Comparison of ENCODE assay signal across 21 mouse cellular contexts in genomic region chr6:49958891-49959290, GRCm38 (mm10).
DNase-seq lines count a peak whose midpoint lies in the region; ATAC-seq lines count a peak whose summit lies in the region.
"Had no signal": no experiment of that assay in that cellular context is flagged by ENCODE, and none has a peak within 500 bp of the region (broad histone marks: within the 10 kb centered on the region; RNA-seq: fewer than 3 reads in every experiment).

No protein-coding gene starts in this region.

- no peak for DNase-seq in frontal cortex, postnatal 25 days (ENCODE audit: low spot score in 2 of 2)
- peak; percentile 51 for DNase-seq in heart, adult 11 months
- no peak for DNase-seq in heart, postnatal 14 days
- DNase-seq in right cerebral cortex, adult 18-20 months: peak; percentile 10
- DNase-seq in right cerebral cortex, postnatal 10 days (ENCODE audit: low spot score in 2 of 2): no peak
- DNase-seq in brain, adult 2 months (ENCODE audit: low read depth, low spot score): peak; percentile 22
- no peak for DNase-seq in testis, postnatal 10 days (ENCODE audit: low spot score)
- DNase-seq: adrenal gland, adult 2 months; adrenal gland, adult 8-10 months; adrenal gland, postnatal 10 days; adrenal gland, postnatal 14 days; adrenal gland, postnatal 25 days; adrenal gland, postnatal 36 days; B cell, adult 2 months; cerebellum, adult 11 months; cerebellum, adult 11-12 months; cerebellum, adult 18-20 months had no signal

- ATAC-seq in frontal cortex, adult (ENCODE audit: low TSS enrichment): peak; percentile 51; the same call in 1 of the 2 replicates
- ATAC-seq: activated CD4-positive, CD25-positive, alpha-beta regulatory T cell, adult 4 months; CD4-positive, CD25-positive, alpha-beta regulatory T cell, adult 4 months; Patski had no signal

- intact Hi-C loops in heart, postnatal 14 days (cut with DNase I): no loop called here

Comparison
In these comparisons a context has a peak if more than half of its experiments do, and no peak if none do; other contexts are left out.
1. DNase-seq: peak in heart, adult 11 months (single experiment), right cerebral cortex, adult 18-20 months (single experiment) and brain, adult 2 months (single experiment); none in frontal cortex, postnatal 25 days (0 of 2), heart, postnatal 14 days (0 of 2), right cerebral cortex, postnatal 10 days (0 of 2) and testis, postnatal 10 days (single experiment).